Mouse (Mus musculus) A20 (cell line): Measurements from ENCODE around the gene Asap3.
A peak's percentile ranks its signal among the peaks of the same experiment; 100 is the strongest.

Source experiments
- DNase-seq: peaks from one replicate; pipeline ENCODE4 v3.0.0-alpha.2; 2011; ENCODE audit warnings: low read depth, low spot score

Asap3 gene

DNA sequence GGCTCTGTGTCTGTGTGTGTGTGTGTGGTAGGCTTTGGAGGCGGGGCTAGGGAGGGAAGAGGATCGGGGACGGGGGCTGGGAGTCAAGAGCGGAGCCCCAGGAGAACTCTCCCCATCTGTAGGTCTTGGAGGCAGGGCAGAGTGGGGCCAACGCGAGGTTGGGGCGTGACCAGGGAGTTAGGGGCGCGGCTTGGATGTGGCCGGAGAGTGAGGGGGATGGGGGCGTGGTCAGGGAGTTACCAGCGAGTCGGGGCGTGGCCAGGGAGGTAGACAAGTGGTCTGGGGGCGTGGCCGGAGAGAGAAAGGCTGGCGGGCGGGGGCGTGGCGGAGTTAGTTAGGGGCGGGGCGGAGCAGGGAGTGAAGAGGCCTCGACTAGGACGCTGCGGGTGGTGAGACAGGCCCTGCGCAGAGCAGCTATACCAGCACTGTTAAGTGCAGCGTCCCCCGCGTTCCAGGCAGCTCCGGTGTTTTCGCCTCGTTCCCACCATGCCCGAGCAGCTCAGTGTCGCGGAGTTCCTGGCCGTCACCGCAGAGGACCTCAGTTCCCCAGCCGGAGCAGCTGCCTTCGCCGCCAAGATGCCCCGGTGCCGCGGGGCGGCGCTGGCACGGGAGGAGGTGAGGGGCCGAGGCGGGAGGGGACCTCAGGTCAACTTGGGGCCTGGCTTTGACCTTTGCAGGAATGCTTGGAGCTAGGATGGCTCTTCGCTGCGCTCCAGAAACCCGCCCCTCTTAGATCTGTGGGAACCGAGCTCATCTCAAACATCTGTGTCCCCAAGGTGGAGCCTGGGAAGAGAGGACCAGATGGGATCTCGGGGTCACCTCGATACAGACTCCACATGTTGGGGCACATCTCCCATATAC is at the start of gene Asap3:
Gene Asap3, plus strand, starts transcription at position 333 of the 861 bp plus-strand sequence.
- peak; percentile 96 for DNase-seq

DNA sequence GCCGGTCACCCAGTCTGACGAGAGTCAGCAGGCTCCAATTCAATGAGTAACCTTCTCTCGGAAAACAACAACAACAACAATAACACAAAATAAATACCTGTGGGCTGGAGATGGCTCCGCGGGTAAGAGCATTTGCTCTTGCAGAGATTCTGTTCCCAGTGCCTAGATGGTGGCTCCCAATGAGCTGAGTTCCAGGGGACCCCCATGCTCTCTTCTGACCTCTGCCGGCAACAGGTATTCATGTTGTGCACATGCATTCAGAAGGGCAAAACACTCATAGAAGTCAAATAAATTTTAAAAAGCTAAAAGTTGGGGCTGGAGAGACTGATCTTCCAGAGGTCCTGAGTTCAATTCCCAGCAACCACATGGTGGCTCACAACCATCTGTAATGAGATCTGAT is 47.7 kb upstream of the Asap3 start:
- peak; percentile 29 for DNase-seq

DNA sequence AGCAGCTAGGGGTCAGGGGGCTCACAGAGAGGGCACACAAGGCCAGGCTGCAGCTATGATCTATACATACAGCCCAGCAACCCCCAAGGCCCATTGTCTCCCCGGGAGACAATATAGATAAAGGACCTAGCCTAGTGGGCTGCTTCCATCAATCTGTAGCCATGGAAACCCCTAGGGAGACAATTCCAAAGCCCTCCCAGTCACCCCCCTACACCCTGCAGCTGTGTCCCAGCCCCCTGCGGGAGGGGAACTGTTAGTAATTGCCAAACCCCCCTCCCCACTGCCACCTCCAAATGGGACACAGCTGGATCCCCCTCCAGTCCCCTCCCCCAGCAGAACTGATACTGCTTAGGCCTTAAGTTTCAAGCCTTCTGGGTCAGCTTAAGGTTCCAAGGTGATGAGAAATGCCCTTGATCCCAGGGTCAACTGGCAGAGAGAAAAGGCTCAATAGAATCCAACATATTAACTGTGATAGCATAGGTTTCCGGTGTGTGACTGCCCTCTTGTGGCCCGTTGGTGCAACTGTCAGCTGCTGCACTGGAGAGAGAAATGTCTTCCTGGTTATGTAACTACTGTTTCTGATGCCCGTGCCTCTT is 46.3 kb upstream of the Asap3 start:
- DNase-seq = peak; percentile 82

DNA sequence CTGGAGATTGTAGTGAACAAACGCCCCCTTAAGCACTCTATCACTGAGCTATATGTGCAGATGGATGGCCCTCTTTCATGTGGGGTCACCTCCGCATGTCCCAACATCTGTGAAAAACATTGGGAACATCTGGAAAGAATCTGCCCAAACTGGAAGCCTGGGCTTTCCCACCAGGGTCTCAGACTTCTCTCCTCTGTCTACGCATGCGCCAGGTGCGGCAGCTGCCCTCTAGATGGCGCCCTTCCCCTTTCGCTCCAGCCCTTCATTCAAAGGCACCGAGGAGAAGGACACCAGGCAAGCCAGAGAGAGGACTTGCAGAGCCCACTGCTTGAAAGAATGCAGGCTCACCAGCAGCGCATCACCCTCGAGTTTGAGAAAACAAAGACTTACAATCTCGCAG is 42.7 kb upstream of the Asap3 start:
- DNase-seq = peak; percentile 84

DNA sequence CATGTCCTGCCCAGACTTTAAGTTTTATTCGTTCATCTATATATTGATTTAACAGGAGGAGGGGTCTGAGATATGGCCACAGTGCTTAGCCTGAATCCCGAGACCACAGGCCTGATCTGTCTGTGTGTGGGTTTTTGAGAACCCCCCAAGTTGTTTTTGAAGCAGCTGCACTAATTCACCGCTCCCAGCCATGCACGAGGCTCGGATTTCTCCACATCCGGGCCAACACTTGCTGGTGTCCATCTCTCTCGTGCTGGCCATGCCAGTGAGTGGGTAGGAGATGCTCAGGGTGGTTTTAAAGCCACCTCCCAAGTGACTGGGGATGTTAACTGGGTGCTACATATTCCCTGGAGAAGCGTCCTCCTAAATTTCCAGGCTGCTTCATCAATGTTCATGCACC is 41.2 kb upstream of the Asap3 start:
- no peak for DNase-seq

DNA sequence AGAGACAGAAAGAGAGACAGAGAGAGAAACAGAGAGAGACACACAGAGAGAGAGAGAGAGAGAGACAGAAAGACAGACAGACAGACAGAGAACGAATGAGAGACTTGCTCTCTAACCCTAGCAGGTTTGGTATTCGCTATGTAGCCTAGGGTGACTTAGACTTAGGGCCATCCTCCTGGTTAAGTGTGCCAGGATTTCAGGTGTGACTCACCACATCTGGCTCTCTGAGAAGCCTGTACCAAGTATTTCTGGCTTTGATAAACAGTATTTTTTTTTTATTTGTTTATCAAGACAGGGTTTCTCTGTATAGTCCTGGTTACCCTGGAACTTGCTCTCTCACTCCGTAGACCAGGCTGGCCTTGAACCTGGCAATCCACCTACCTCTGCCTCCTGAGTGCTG is 38.5 kb upstream of the Asap3 start:
- no peak for DNase-seq

DNA sequence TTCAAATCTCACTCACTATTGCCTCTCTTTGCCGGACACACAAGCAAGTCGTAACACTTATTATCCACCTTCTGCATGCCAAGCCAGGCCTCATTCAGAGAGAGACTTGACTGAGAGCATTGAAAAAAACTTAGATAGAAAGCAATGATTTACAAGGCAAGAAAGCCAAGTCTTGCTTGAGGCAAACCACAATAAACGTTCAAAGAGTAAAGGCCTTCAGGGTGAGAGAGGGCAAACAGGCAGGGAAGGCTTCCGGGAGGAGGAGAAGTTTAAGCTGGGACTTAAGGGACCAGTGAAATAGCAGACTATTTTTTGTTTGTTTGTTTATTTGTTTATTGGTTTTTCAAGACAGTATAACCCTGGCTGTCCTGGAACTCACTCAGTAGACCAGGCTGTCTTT is 35.8 kb upstream of the Asap3 start:
- no peak for DNase-seq

DNA sequence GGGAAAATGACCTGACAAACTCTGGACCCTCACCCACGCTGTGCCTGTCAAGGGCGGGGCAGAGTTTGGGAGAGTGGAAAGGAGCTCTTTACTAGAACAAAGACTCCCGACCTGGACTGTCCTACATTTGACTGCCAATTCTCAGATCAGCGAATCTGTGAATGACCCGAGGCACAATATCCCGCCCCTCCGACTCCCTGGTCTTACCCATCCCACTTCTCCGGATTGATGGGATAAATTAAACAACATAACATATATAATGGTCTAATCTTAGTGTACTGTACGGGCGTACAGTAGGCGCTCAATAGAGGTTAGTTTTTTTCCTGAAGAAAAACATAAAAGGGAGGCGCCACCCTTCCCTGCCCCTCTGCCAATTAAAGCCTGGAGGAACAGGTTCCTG is 34.7 kb upstream of the Asap3 start:
- DNase-seq = no peak

DNA sequence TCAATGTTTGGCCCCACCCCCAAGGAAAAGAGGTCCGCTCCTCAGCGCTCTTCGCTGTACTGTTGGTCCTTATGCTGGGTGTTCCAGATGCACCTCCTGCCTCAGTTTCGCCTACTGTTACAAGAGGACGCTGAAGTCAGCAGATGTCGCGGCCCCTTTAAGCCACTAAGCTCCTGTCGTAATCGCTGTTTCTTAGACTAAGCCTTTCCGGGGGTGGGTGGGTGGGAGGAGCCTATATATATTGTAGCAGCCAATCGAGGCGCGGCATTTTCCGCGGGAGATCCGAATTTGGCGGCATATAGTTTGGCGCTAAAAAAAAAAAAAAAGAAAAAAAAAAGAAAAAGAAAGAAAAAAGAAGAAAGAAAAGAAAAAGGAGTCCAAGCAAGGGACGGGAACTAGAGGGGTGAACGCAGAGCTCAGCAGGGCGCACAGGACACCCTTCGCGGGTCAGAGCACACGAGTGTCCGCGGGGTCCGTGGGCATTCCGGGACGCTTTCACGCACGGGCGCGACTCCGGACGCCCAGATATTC is 34.1 kb upstream of the Asap3 start, which contains the start of gene E2f2:
Gene E2f2, plus strand, starts transcription at position 384 of the 531 bp plus-strand sequence.
- DNase-seq = peak; percentile 85

DNA sequence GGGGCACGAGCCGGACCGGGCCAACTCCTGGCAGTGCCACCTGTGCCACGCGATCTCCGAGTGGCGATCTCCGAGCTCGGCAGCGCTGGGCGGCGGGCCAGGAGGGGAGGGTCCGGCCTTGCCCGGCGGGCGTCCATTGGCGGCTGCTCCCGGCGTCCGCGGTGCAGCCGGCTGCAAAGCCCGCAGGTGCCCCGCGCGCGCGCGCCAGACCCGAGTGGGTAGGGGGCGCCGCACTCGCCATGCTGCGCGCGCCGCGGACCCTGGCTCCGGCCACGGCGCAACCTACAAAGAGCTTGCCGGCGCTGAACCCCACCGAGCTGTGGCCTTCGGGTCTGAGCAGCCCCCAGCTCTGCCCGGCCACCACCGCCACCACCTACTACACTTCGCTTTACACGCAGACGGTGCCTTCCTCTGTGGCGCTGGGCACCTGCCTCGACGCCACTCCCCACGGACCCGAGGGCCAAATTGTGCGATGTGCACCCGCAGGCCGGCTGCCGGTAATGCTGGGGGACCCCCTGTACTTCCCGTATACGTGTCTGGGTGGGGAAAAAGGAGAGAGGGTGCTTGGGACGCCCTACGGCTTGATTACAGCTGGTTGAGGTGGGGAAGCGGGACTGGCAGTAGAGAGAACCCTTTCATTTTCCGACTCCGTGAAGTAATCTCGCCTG is 33.5 kb upstream of the Asap3 start:
- peak; percentile 86 for DNase-seq

DNA sequence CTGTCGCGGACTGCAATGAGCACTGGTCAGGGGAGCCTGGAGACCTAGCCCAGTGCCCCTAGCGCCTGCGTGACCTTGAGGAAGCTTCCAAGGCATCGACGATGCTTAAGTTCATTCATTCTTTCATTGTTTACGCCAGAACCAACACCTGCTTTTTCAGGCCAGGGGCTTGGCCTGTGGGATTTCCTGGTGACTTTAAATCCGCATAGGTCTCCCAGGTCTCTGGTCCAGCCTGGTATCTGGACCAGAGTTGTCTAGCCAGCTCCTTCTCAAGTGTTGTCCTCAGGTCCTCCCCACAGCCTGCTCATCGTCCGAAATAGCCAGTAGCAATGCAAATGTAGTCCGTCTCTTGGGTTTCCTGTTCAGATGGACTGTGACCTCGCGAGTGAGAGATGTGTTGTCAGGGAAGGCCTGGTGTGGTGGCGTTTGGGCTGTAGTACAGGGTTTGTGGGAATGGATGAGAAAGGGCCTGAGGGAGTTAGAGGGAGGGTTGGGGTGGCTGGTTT is 32.9 kb upstream of the Asap3 start:
- peak; percentile 89 for DNase-seq

DNA sequence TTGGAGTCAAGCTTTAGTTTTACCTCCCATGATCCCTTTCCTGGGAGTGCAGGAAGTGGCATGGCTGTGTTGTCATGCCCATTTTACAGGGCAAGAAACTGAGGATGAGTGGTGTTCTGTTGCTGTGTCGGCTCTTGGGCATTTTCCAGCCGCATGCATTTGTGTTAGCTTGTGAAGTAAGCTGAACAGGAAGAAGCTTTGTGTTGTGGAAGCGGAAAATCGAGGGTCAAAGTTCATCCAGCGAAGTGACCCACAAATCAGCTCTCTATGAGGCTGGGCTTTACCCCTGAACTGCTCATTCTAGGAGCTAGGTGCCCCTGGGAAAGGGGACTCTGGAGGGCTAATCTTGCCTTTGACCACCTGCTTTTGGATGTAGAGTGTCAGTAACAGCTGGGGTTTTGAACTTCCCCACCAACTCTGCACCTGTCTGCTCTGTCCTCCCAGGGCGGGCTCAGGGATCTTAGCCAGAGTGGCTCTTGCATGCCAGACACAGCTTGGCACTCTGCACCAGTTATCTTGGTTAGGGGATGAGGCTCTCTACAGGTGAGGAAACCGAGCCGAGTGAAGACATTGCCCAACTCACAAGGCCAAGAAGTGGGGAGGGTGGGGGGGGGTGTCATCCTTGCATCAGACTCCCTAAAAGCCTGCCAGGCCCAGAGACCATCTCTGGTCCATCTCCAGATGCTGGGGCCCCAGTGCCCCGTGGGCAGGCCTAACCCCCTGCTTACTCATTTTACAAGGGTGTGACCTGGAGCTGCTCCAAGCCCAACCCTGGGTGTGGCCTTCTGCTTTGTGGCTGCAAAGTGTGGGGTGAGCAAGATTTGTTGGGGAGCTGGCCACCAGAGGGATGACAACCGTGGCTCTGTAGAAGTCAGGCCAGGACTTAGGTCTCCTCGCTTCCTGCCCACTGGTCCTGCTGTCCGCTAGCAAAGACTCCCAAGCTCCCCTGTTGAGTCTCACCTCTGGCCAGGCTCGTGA is 31.7 kb upstream of the Asap3 start:
- peak; percentile 87 for DNase-seq

DNA sequence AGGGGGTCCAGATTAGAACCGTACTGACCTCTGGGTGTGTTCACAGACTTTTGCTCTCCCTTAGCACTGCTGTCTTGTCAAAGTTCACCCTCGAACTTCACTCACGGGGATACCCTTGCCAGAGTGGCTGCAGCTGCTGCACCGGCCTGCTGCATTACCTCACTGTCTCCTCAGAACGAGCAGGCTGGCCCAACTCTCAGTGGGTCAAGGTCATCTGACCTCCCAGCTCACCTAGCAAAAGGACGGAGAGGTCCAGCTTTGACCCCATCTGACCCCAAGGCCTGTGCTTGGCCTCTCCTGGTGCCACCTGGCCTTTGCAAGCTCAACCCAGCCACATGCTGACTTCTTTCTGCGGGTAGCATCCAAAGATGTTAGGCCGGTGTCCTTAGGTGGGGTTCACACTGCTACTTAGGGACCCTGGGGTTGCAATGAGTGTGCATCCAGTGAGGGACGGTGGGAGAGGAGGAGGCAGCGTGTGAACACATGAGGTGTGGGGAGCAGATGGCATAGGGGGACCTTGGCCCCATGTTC is 30.1 kb upstream of the Asap3 start:
- peak; percentile 48 for DNase-seq

DNA sequence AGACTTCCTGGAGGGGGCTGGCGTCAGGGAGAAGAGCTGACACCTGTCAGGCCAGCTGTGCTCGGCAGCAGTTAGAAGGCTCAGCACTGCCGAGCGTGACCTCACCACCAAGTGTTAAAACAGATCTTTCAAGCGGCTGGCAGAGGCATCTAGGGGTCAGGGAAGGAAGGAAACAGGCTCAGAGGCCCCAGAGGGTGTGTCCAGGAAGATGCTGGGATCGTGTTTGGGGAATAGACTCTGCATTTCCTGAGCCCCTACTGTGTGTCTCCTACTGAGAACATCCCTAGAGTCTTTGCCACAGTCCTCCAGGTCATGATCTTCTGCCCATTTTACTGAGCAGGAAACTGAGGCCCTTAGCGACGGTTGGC is 28.9 kb upstream of the Asap3 start:
- DNase-seq = peak; percentile 90

DNA sequence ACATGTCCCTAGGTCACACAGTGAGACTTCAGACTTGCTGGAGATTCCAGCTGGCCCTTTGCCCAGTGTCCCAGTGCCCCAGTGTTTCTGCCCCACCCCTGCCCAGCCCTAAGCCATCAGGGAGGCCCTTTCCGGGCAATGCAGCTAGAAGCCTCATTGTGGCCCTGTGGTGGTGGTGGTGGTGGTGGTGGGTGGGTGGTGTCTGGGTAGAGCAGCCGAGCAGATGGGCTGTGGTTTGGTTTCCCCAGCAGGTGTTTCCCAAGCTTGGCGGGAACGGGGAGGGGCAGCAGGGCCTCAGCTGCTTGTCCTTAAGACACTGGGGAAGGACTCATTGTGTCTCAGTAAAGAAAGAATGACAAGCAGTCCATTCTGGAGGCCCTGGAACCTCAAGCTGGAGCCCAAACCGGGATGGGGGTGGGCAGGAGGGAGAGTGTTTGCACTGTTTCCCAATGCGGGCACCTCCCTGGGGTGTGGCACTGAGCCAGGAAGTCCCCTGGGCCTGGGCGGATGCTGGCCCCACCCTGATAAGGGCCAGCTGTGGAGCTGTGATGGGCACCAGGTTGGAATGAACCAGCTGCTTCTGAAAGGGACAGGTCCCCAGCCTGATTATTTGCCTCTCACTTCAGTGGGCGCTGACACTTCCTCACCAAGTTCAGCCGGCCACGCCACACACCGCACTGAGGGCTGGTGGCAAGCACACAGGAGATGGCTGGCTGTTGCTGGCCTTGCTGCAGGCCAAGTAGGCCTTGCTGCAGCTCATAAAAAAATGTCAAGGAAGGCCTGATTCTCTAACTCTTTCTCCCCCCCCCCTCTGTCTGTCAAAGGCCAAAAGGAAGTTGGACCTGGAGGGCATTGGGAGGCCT is 28.3 kb upstream of the Asap3 start:
- DNase-seq = peak; percentile 97

DNA sequence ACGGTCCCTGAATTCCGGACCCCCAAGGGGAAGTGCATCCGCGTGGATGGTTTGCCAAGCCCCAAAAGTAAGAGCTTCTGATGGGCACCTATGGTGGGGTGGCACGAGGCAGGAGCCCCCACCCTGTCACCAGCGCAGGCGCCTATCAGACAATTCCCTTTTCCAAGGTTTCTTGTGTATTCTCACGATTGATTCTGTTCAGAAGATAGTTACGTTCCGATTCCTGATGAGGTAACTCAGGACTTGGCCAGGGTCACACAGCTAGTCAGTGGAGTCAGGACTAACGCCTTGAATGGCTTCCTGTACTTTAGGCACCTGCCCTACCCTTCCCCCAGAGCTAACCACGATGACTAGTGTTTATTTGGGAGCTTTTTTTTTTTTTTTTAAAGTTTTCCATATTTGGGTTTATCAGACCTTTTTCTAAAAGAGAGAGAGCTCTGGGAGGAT is 27.7 kb upstream of the Asap3 start:
- DNase-seq = peak; percentile 76

DNA sequence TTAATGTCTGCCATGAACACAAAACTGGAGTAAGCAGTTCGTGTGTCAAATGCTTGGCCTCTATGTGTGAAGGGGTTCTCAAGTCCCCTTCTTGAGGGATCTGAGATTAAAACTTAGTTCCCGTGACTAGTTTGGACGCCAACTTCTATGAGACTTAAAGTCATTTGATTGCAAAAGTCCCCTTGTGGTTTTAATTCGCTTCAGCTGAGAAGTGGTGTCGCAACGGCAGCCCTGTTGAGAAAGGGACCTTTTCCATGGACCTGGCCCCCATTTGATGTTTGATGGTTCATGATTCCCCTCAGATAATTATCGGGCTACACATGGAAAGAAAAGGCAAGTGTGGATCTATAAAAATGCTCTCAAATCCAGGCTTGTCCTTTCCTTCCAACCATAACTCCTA is 26.7 kb upstream of the Asap3 start:
- DNase-seq = peak; percentile 58

DNA sequence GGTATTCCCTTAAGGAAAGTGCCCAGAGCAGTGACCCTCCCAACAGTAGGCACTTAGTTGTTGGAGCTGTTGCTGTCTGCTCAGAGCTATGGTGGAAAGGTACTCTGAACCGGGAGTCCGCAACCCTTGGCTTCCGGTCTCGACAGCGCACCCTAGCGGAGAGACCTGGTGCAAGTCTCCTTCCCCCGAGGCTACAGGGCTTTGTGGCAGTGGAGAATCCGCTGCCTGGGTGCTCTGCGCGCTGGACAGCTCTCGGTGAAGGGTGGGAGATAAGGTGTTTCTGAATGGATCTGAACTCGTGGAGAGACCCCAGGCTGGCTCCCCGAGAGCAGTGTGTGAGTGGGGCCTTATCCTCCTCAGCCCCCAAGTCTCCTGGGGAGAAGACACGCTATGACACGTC is 26.2 kb upstream of the Asap3 start:
- peak; percentile 93 for DNase-seq
